ENCODE assay signal across 8 mouse cellular contexts in genomic region chr5:109691205-109691965, GRCm38 (mm10). TPM values are rescaled to one million over a fixed set of nuclear protein-coding genes. Genes with fewer than 3 reads are reported as not detected.
A peak's percentile ranks its signal among the peaks of the same experiment; 100 is the strongest.
DNase-seq lines count a peak whose midpoint lies in the region; ATAC-seq and TF ChIP-seq lines count a peak whose summit lies in the region.
"Not testable (repeated sequence)": the region's sequence is repeated elsewhere in the genome, so short reads cannot be mapped to it uniquely, and the experiment has no call there.

No protein-coding gene starts in this region.

- not testable (repeated sequence) for H3K27ac ChIP-seq in embryonic facial prominence, embryonic 15.5 days (replicated peaks); heart, embryonic 10.5 days; lung, embryonic 14.5 days (ENCODE audit: low read depth); neural tube, embryonic 11.5 days (ENCODE audit: low read depth, low read length); thymus, adult 2 months (ENCODE audit: control insufficient read depth, insufficient read depth, low read length)
- H3K27ac ChIP-seq in hindbrain, embryonic 16.5 days (ENCODE audit: low read depth, low read length): peak overlapping the region; percentile 39
- H3K27ac ChIP-seq in limb, embryonic 10.5 days: peak overlapping the region; percentile 53; the same call in 1 of the 2 replicates

- H3K4me1 ChIP-seq in G1E (ENCODE audit: insufficient read depth, low read depth, low read length); embryonic facial prominence, embryonic 15.5 days; heart, embryonic 10.5 days; hindbrain, embryonic 16.5 days (ENCODE audit: control insufficient read depth, insufficient read depth, low read depth, low read length); limb, embryonic 10.5 days; lung, embryonic 14.5 days (ENCODE audit: insufficient read depth); neural tube, embryonic 11.5 days (ENCODE audit: control insufficient read depth, insufficient read depth, low read length); thymus, adult 2 months (replicated peaks; ENCODE audit: control insufficient read depth, insufficient read depth, low read length): not testable (repeated sequence)

- H3K4me2 ChIP-seq in embryonic facial prominence, embryonic 15.5 days (replicated peaks): peak overlapping the region; percentile 60
- H3K4me2 ChIP-seq in hindbrain, embryonic 16.5 days (ENCODE audit: low read length): peak overlapping the region; percentile 82
- peak overlapping the region; percentile 53 for H3K4me2 ChIP-seq in lung, embryonic 14.5 days
- H3K4me2 ChIP-seq in neural tube, embryonic 11.5 days (ENCODE audit: low read depth): peak overlapping the region; percentile 47

- not testable (repeated sequence) for TF ChIP-seq CTCF in G1E (IDR thresholded peaks at IDR 0.05; ENCODE audit: low read depth, low read length); lung, embryonic 14.5 days (IDR thresholded peaks at IDR 0.05; ENCODE audit: low read depth); thymus, adult 2 months (IDR thresholded peaks at IDR 0.05; ENCODE audit: borderline replicate concordance, control insufficient read depth, extremely low read depth, insufficient read depth, low read length, poor library complexity)

- 0 out of 2 replicates have a peak, but pooled peaks have one; percentile 0 for ATAC-seq in G1E (ENCODE audit: extremely low read depth, insufficient number of reproducible peaks, low FRiP score, poor library complexity, severe bottlenecking)
- not testable (repeated sequence) for ATAC-seq in embryonic facial prominence, embryonic 15.5 days (ENCODE audit: insufficient number of reproducible peaks, low FRiP score, low TSS enrichment, low read depth); lung, embryonic 14.5 days (ENCODE audit: insufficient read depth)
- peak; percentile 2; the same call in 1 of the 2 replicates for ATAC-seq in hindbrain, embryonic 16.5 days
- 0 out of 2 replicates have a peak, but pooled peaks have one; percentile 8 for ATAC-seq in neural tube, embryonic 11.5 days (ENCODE audit: insufficient read depth, low FRiP score, low TSS enrichment)

- TF ChIP-seq POLR2A in thymus, adult 2 months (IDR thresholded peaks at IDR 0.05; ENCODE audit: control insufficient read depth, extremely low read depth, insufficient read depth, low read length, poor library complexity): not testable (repeated sequence)

- WGBS in embryonic facial prominence, embryonic 15.5 days: 65% methylated on average over 5 of the region's 5 CpGs
- 53% methylated on average over 5 of the region's 5 CpGs for WGBS in heart, embryonic 10.5 days
- 54% methylated on average over 5 of the region's 5 CpGs for WGBS in hindbrain, embryonic 16.5 days
- 45% methylated on average over 5 of the region's 5 CpGs for WGBS in limb, embryonic 10.5 days
- WGBS in lung, embryonic 14.5 days: 55% methylated on average over 5 of the region's 5 CpGs
- WGBS in neural tube, embryonic 11.5 days: 59% methylated on average over 5 of the region's 5 CpGs
- WGBS in thymus, adult 2 months: 80% methylated on average over 5 of the region's 5 CpGs

- peak overlapping the region; percentile 80; the same call in 1 of the 2 replicates for H3K4me3 ChIP-seq in G1E (ENCODE audit: low read depth, low read length)
- H3K4me3 ChIP-seq in embryonic facial prominence, embryonic 15.5 days (replicated peaks): peak overlapping the region; percentile 56
- H3K4me3 ChIP-seq in heart, embryonic 10.5 days: peak overlapping the region; percentile 76
- H3K4me3 ChIP-seq in hindbrain, embryonic 16.5 days (ENCODE audit: low read length): peak overlapping the region; percentile 64
- H3K4me3 ChIP-seq in limb, embryonic 10.5 days: peak overlapping the region; percentile 69
- H3K4me3 ChIP-seq in lung, embryonic 14.5 days (ENCODE audit: low read depth, low read length): peak overlapping the region; percentile 39
- H3K4me3 ChIP-seq in neural tube, embryonic 11.5 days (ENCODE audit: low read depth, low read length): peak overlapping the region; percentile 46
- peak overlapping the region; percentile 51 for H3K4me3 ChIP-seq in thymus, adult 2 months (ENCODE audit: control insufficient read depth, insufficient read depth, low read length)

- H3K9me3 ChIP-seq in G1E (replicated peaks); embryonic facial prominence, embryonic 15.5 days (replicated peaks); heart, embryonic 10.5 days; hindbrain, embryonic 16.5 days (ENCODE audit: control insufficient read depth, low read length); limb, embryonic 10.5 days (replicated peaks); lung, embryonic 14.5 days (ENCODE audit: low read depth, low read length); neural tube, embryonic 11.5 days (ENCODE audit: control insufficient read depth, low read length): not testable (repeated sequence)

- not testable (repeated sequence) for DNase-seq in G1E (ENCODE audit: low spot score); heart, embryonic 10.5 days (ENCODE audit: low spot score); limb, embryonic 10.5 days (ENCODE audit: low spot score); lung, embryonic 14.5 days; neural tube, embryonic 11.5 days (ENCODE audit: low spot score); thymus, adult 2 months

- not testable (repeated sequence) for H3K9ac ChIP-seq in embryonic facial prominence, embryonic 15.5 days; hindbrain, embryonic 16.5 days (ENCODE audit: low read depth, low read length); lung, embryonic 14.5 days
- H3K9ac ChIP-seq in neural tube, embryonic 11.5 days (ENCODE audit: low read length): peak overlapping the region; percentile 49; the same call in 1 of the 2 replicates

- not testable (repeated sequence) for H3K27me3 ChIP-seq in G1E (ENCODE audit: insufficient read depth, low read length); embryonic facial prominence, embryonic 15.5 days; heart, embryonic 10.5 days (ENCODE audit: insufficient read depth, poor library complexity, severe bottlenecking); hindbrain, embryonic 16.5 days (replicated peaks; ENCODE audit: control insufficient read depth, insufficient read depth, low read length); limb, embryonic 10.5 days (ENCODE audit: low read depth, poor library complexity, severe bottlenecking); lung, embryonic 14.5 days (ENCODE audit: insufficient read depth, low read length); neural tube, embryonic 11.5 days (ENCODE audit: control insufficient read depth, insufficient read depth, low read length); thymus, adult 2 months (ENCODE audit: control insufficient read depth, insufficient read depth, low read length)

- not testable (repeated sequence) for H3K36me3 ChIP-seq in G1E (replicated peaks); embryonic facial prominence, embryonic 15.5 days; heart, embryonic 10.5 days; hindbrain, embryonic 16.5 days (ENCODE audit: control insufficient read depth, insufficient read depth, low read length); limb, embryonic 10.5 days; lung, embryonic 14.5 days (ENCODE audit: insufficient read depth); neural tube, embryonic 11.5 days (ENCODE audit: control insufficient read depth, insufficient read depth, low read length); thymus, adult 2 months (ENCODE audit: control insufficient read depth, insufficient read depth, low read length)

RNA-seq across cellular contexts. Expression of gene 5430403G16Rik, which starts 0.5 kb away (rescaled TPM):
- total RNA-seq in G1E (2014; fragmentation: Nextera tagmentation) (19.3 and 25.5 TPM in 2 replicates), G1E (2017) (3.5 and 5.0 TPM in 2 replicates)
- 0.08 and 0.15 TPM in 2 replicates for polyA plus RNA-seq in G1E (2012)
- polyA plus RNA-seq in embryonic facial prominence, embryonic 15.5 days (2015; fragmentation: Nextera tagmentation; extraction: Ambion mirVana): 2.2 TPM in 2 replicates
- 1.4 and 2.6 TPM in 2 replicates for polyA plus RNA-seq in heart, embryonic 10.5 days (2016; fragmentation: Nextera tagmentation; extraction: Ambion mirVana)
- polyA plus RNA-seq in hindbrain, embryonic 16.5 days (2015; fragmentation: Nextera tagmentation; extraction: Ambion mirVana): 1.7 and 1.9 TPM in 2 replicates
- polyA plus RNA-seq in limb, embryonic 10.5 days (2016; fragmentation: Nextera tagmentation; extraction: Ambion mirVana): 2.5 and 3.7 TPM in 2 replicates
- polyA plus RNA-seq in lung, embryonic 14.5 days (2014; fragmentation: Nextera tagmentation; extraction: Ambion mirVana): 2.6 and 2.9 TPM in 2 replicates
- polyA plus RNA-seq in neural tube, embryonic 11.5 days (2014; fragmentation: Nextera tagmentation; extraction: Ambion mirVana): 1.7 and 2.1 TPM in 2 replicates
- polyA plus RNA-seq in thymus, adult 2 months (2012; rRNA removed): 0.18 and 0.24 TPM in 2 replicates
